Mouse (Mus musculus) bone marrow, adult 2 months (tissue): Measurements from ENCODE around the gene Thumpd1.

Experiments
- CTCF ChIP-seq: fragments of 200-500 bp; IDR thresholded peaks from 2 replicates; pipeline ENCODE4 v1.5.1; 2011; ENCODE audit warnings: low read length, control low read depth; ENCODE audit not compliant: control insufficient read depth, insufficient read depth
- POLR2A ChIP-seq: fragments of 200-500 bp; IDR thresholded peaks from 2 replicates; pipeline ENCODE4 v1.6.1; 2011; ENCODE audit warnings: low read depth, mild to moderate bottlenecking, control low read depth, low read length, borderline replicate concordance; ENCODE audit not compliant: control insufficient read depth

DNA sequence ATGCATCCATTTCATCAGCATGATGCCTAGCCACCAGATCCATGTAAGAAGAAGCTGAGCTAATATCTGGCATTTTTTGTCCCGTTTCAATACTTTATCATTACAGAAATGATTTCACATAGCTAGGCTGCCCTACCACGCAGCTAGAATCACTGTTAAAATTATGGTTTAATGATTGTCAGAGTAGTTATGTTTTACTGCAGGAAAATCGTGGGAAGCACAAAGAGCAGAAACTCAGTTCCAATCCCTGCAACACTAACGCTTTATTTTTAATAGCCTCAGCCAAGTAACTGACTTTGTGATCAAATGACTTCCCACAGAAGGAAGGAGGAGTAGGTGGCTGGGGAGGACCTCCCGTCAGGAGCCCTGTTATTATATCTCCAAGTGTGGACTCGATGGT lies 46.4 kb upstream of the Thumpd1 start:
- no peak for TF ChIP-seq POLR2A
- TF ChIP-seq CTCF, result no peak
